Mouse (Mus musculus): ENCODE data around the gene Fhit.

Fhit gene

GRCm38 (mm10) chr14:10366808-10367207 lies 795.0 kb downstream of the Fhit start:
- DNase-seq (ENCODE audit: low spot score in 2 of 2) = no peak

GRCm38 (mm10) chr14:10364281-10364680 lies 797.6 kb downstream of the Fhit start:
- no peak for DNase-seq (ENCODE audit: low spot score in 2 of 2)

GRCm38 (mm10) chr14:10363306-10363705 lies 798.5 kb downstream of the Fhit start:
- DNase-seq (ENCODE audit: low spot score in 2 of 2) = no peak

GRCm38 (mm10) chr14:10345905-10346304 lies 815.9 kb downstream of the Fhit start:
- peak in 1 of 2 experiments; percentile 6 for DNase-seq (ENCODE audit: low spot score in 2 of 2)

- DNase-seq (ENCODE audit: low spot score in 2 of 2) = no peak
Measured at GRCm38 (mm10) chr14:10344064-10344463, 817.8 kb downstream of the Fhit start.

- no peak for DNase-seq (ENCODE audit: low spot score in 2 of 2)
Measured at GRCm38 (mm10) chr14:10316764-10317163, 845.1 kb downstream of the Fhit start.

- DNase-seq (ENCODE audit: low spot score in 2 of 2) = no peak
Measured at GRCm38 (mm10) chr14:10312190-10312589, 849.6 kb downstream of the Fhit start.

- no peak for DNase-seq (ENCODE audit: low spot score in 2 of 2)
Measured at GRCm38 (mm10) chr14:10305286-10305685, 856.5 kb downstream of the Fhit start.

- DNase-seq (ENCODE audit: low spot score in 2 of 2) = no peak
Measured at GRCm38 (mm10) chr14:10301497-10301896, 860.3 kb downstream of the Fhit start.

- no peak for DNase-seq (ENCODE audit: low spot score in 2 of 2)
Measured at GRCm38 (mm10) chr14:10300914-10301313, 860.9 kb downstream of the Fhit start.

GRCm38 (mm10) chr14:10299030-10299429 lies 862.8 kb downstream of the Fhit start:
- no peak for DNase-seq (ENCODE audit: low spot score in 2 of 2)

- DNase-seq (ENCODE audit: low spot score in 2 of 2) = no peak
Measured at GRCm38 (mm10) chr14:10289043-10289442, 872.8 kb downstream of the Fhit start.

- DNase-seq (ENCODE audit: low spot score in 2 of 2) = no peak
Measured at GRCm38 (mm10) chr14:10286027-10286426, 875.8 kb downstream of the Fhit start.

GRCm38 (mm10) chr14:10228708-10229107 lies 933.1 kb downstream of the Fhit start:
- DNase-seq (ENCODE audit: low spot score in 2 of 2) = no peak

GRCm38 (mm10) chr14:10221847-10222246 lies 940.0 kb downstream of the Fhit start:
- DNase-seq (ENCODE audit: low spot score in 2 of 2) = peak; percentile 30 to 46

GRCm38 (mm10) chr14:10213216-10213615 lies 948.6 kb downstream of the Fhit start:
- DNase-seq (ENCODE audit: low spot score in 2 of 2) = no peak

GRCm38 (mm10) chr14:10211184-10211583 lies 950.7 kb downstream of the Fhit start:
- DNase-seq (ENCODE audit: low spot score in 2 of 2) = no peak

GRCm38 (mm10) chr14:10209007-10209406 lies 952.8 kb downstream of the Fhit start:
- DNase-seq (ENCODE audit: low spot score in 2 of 2) = no peak

GRCm38 (mm10) chr14:10205699-10206098 lies 956.1 kb downstream of the Fhit start:
- no peak for DNase-seq (ENCODE audit: low spot score in 2 of 2)

GRCm38 (mm10) chr14:10205290-10205689 lies 956.5 kb downstream of the Fhit start:
- DNase-seq (ENCODE audit: low spot score in 2 of 2) = no peak

GRCm38 (mm10) chr14:10194130-10194529 lies 967.7 kb downstream of the Fhit start:
- no peak for DNase-seq (ENCODE audit: low spot score in 2 of 2)

GRCm38 (mm10) chr14:10171761-10172160 lies 990.1 kb downstream of the Fhit start:
- DNase-seq (ENCODE audit: low spot score in 2 of 2) = no peak

- peak; percentile 8 to 52 for DNase-seq (ENCODE audit: low spot score in 2 of 2)
Measured at GRCm38 (mm10) chr14:10166641-10167429, 995.0 kb downstream of the Fhit start.

- no peak for DNase-seq (ENCODE audit: low spot score in 2 of 2)
Measured at GRCm38 (mm10) chr14:10149872-10150271, 1012.0 kb downstream of the Fhit start.

All from left cerebral cortex, adult 9 months (tissue).